Mouse (Mus musculus): ENCODE data around the gene Cox4i2. TPM values are rescaled to one million over a fixed set of nuclear protein-coding genes. Genes with fewer than 3 reads are reported as not detected.
A peak's percentile ranks its signal among the peaks of the same experiment; 100 is the strongest.

Cox4i2 gene
- polyA plus RNA-seq, 1 experiment from 2014 or later, result 2.8 TPM

- Histone ChIP-seq H3K9me3 (ENCODE audit: control insufficient read depth, low read length) (no peaks in the 10 kb centered on the region), H3K9ac (ENCODE audit: low read length) (peak overlapping the region; percentile 89; the same call in 1 of the 2 replicates), H3K27ac (ENCODE audit: low read depth, low read length) (no peak overlapping the region), H3K27me3 (ENCODE audit: control insufficient read depth, insufficient read depth, low read length) (no peaks in the 10 kb centered on the region), H3K4me1 (ENCODE audit: control insufficient read depth, insufficient read depth, low read length) (peaks cover 48% of the 10 kb centered on the region), H3K4me3 (ENCODE audit: low read depth, low read length) (peak overlapping the region; percentile 68), H3K4me2 (peak overlapping the region; percentile 91), H3K36me3 (ENCODE audit: control insufficient read depth, insufficient read depth, low read length) (no peaks in the 10 kb centered on the region)
- DNase-seq (ENCODE audit: low spot score, missing footprints) (no peak), ATAC-seq (ENCODE audit: low FRiP score) (no peak)
- 62% methylated on average over 2 of the region's 2 CpGs for WGBS
Observed at GRCm38 (mm10) chr2:152738341-152738740, 15.6 kb upstream of the Cox4i2 start.

- DNase-seq (ENCODE audit: low spot score, missing footprints) (peak; percentile 93), ATAC-seq (ENCODE audit: low FRiP score) (peak; percentile 14)
- H3K36me3 ChIP-seq (ENCODE audit: control insufficient read depth, insufficient read depth, low read length), result no peaks in the 10 kb centered on the region
- H3K4me1 ChIP-seq (ENCODE audit: control insufficient read depth, insufficient read depth, low read length), result peaks cover 46% of the 10 kb centered on the region
- no peaks in the 10 kb centered on the region for H3K27me3 ChIP-seq (ENCODE audit: control insufficient read depth, insufficient read depth, low read length)
- H3K9ac ChIP-seq (ENCODE audit: low read length), result peak overlapping the region; percentile 64
- H3K4me3 ChIP-seq (ENCODE audit: low read depth, low read length), result peak overlapping the region; percentile 36
- H3K27ac ChIP-seq (ENCODE audit: low read depth, low read length), result no peak overlapping the region; the same call in 1 of the 2 replicates
- peak overlapping the region; percentile 91 for H3K4me2 ChIP-seq
- H3K9me3 ChIP-seq (ENCODE audit: control insufficient read depth, low read length), result no peaks in the 10 kb centered on the region
- WGBS, result 2% methylated on average over 33 of the region's 36 CpGs
Observed at GRCm38 (mm10) chr2:152739031-152739841, 14.7 kb upstream of the Cox4i2 start.

GRCm38 (mm10) chr2:152739842-152740260 is 14.1 kb upstream of the Cox4i2 start:
- H3K27me3 ChIP-seq (ENCODE audit: control insufficient read depth, insufficient read depth, low read length), result no peaks in the 10 kb centered on the region
- peaks cover 40% of the 10 kb centered on the region for H3K4me1 ChIP-seq (ENCODE audit: control insufficient read depth, insufficient read depth, low read length)
- no peak overlapping the region for H3K27ac ChIP-seq (ENCODE audit: low read depth, low read length)
- H3K4me3 ChIP-seq (ENCODE audit: low read depth, low read length), result peak overlapping the region; percentile 36; the same call in 1 of the 2 replicates
- H3K36me3 ChIP-seq (ENCODE audit: control insufficient read depth, insufficient read depth, low read length), result no peaks in the 10 kb centered on the region
- DNase-seq (ENCODE audit: low spot score, missing footprints), result no peak
- peak overlapping the region; percentile 33 for H3K9ac ChIP-seq (ENCODE audit: low read length)
- H3K9me3 ChIP-seq (ENCODE audit: control insufficient read depth, low read length), result no peaks in the 10 kb centered on the region
- H3K4me2 ChIP-seq, result peak overlapping the region; percentile 91; the same call in 1 of the 2 replicates
- ATAC-seq (ENCODE audit: low FRiP score), result no peak
- 22% methylated on average over 3 of the region's 3 CpGs for WGBS

GRCm38 (mm10) chr2:152740490-152740889 is 13.5 kb upstream of the Cox4i2 start:
- DNase-seq (ENCODE audit: low spot score, missing footprints) (peak; percentile 75), ATAC-seq (ENCODE audit: low FRiP score) (no peak)
- H3K9ac ChIP-seq (ENCODE audit: low read length), result no peak overlapping the region
- H3K4me3 ChIP-seq (ENCODE audit: low read depth, low read length), result no peak overlapping the region
- H3K36me3 ChIP-seq (ENCODE audit: control insufficient read depth, insufficient read depth, low read length), result no peaks in the 10 kb centered on the region
- no peak overlapping the region for H3K27ac ChIP-seq (ENCODE audit: low read depth, low read length)
- H3K4me2 ChIP-seq, result no peak overlapping the region
- H3K4me1 ChIP-seq (ENCODE audit: control insufficient read depth, insufficient read depth, low read length), result peaks cover 36% of the 10 kb centered on the region
- WGBS, result 65% methylated on average over 5 of the region's 5 CpGs
- no peaks in the 10 kb centered on the region for H3K27me3 ChIP-seq (ENCODE audit: control insufficient read depth, insufficient read depth, low read length)
- no peaks in the 10 kb centered on the region for H3K9me3 ChIP-seq (ENCODE audit: control insufficient read depth, low read length)

- no peak overlapping the region for H3K4me2 ChIP-seq
- H3K27me3 ChIP-seq (ENCODE audit: control insufficient read depth, insufficient read depth, low read length), result no peaks in the 10 kb centered on the region
- ATAC-seq (ENCODE audit: low FRiP score) (no peak), DNase-seq (ENCODE audit: low spot score, missing footprints) (peak; percentile 88)
- H3K4me3 ChIP-seq (ENCODE audit: low read depth, low read length), result no peak overlapping the region
- peak overlapping the region; percentile 24; the same call in 1 of the 2 replicates for H3K9ac ChIP-seq (ENCODE audit: low read length)
- H3K36me3 ChIP-seq (ENCODE audit: control insufficient read depth, insufficient read depth, low read length), result no peaks in the 10 kb centered on the region
- H3K9me3 ChIP-seq (ENCODE audit: control insufficient read depth, low read length), result no peaks in the 10 kb centered on the region
- H3K4me1 ChIP-seq (ENCODE audit: control insufficient read depth, insufficient read depth, low read length), result peaks cover 32% of the 10 kb centered on the region
- WGBS, result 67% methylated on average over 14 of the region's 14 CpGs
- no peak overlapping the region for H3K27ac ChIP-seq (ENCODE audit: low read depth, low read length)
Observed at GRCm38 (mm10) chr2:152741153-152742041, 12.6 kb upstream of the Cox4i2 start.

- Histone ChIP-seq H3K4me2 (no peak overlapping the region), H3K36me3 (ENCODE audit: control insufficient read depth, insufficient read depth, low read length) (no peaks in the 10 kb centered on the region), H3K27me3 (ENCODE audit: control insufficient read depth, insufficient read depth, low read length) (no peaks in the 10 kb centered on the region), H3K9ac (ENCODE audit: low read length) (no peak overlapping the region), H3K9me3 (ENCODE audit: control insufficient read depth, low read length) (no peaks in the 10 kb centered on the region), H3K27ac (ENCODE audit: low read depth, low read length) (no peak overlapping the region), H3K4me3 (ENCODE audit: low read depth, low read length) (no peak overlapping the region), H3K4me1 (ENCODE audit: control insufficient read depth, insufficient read depth, low read length) (peaks cover 23% of the 10 kb centered on the region)
- WGBS, result 28% methylated on average over 10 of the region's 10 CpGs
- ATAC-seq (ENCODE audit: low FRiP score), result 0 out of 2 replicates have a peak, but pooled peaks have one; percentile 46
- DNase-seq (ENCODE audit: low spot score, missing footprints), result peak; percentile 97
Observed at GRCm38 (mm10) chr2:152742435-152742834, 11.5 kb upstream of the Cox4i2 start.

- Histone ChIP-seq H3K4me3 (ENCODE audit: low read depth, low read length) (no peak overlapping the region), H3K4me2 (no peak overlapping the region), H3K36me3 (ENCODE audit: control insufficient read depth, insufficient read depth, low read length) (no peaks in the 10 kb centered on the region), H3K27ac (ENCODE audit: low read depth, low read length) (no peak overlapping the region), H3K27me3 (ENCODE audit: control insufficient read depth, insufficient read depth, low read length) (no peaks in the 10 kb centered on the region; the same call in none of the 2 replicates), H3K4me1 (ENCODE audit: control insufficient read depth, insufficient read depth, low read length) (peaks cover 6% of the 10 kb centered on the region; the same call in 1 of the 2 replicates), H3K9me3 (ENCODE audit: control insufficient read depth, low read length) (no peaks in the 10 kb centered on the region), H3K9ac (ENCODE audit: low read length) (no peak overlapping the region)
- DNase-seq (ENCODE audit: low spot score, missing footprints) (no peak), ATAC-seq (ENCODE audit: low FRiP score) (no peak)
- 68% methylated on average over 17 of the region's 17 CpGs for WGBS
Observed at GRCm38 (mm10) chr2:152756474-152757393, 2.8 kb downstream of the Cox4i2 start.

- no peak for ATAC-seq (ENCODE audit: low FRiP score)
- no peak overlapping the region for H3K9ac ChIP-seq (ENCODE audit: low read length)
- no peak overlapping the region for H3K4me2 ChIP-seq
- no peaks in the 10 kb centered on the region; the same call in none of the 2 replicates for H3K27me3 ChIP-seq (ENCODE audit: control insufficient read depth, insufficient read depth, low read length)
- H3K36me3 ChIP-seq (ENCODE audit: control insufficient read depth, insufficient read depth, low read length), result no peaks in the 10 kb centered on the region
- no peak overlapping the region for H3K27ac ChIP-seq (ENCODE audit: low read depth, low read length)
- H3K9me3 ChIP-seq (ENCODE audit: control insufficient read depth, low read length), result no peaks in the 10 kb centered on the region
- no peak overlapping the region for H3K4me3 ChIP-seq (ENCODE audit: low read depth, low read length)
- peaks cover 6% of the 10 kb centered on the region; the same call in 1 of the 2 replicates for H3K4me1 ChIP-seq (ENCODE audit: control insufficient read depth, insufficient read depth, low read length)
- 60% methylated on average over 2 of the region's 2 CpGs for WGBS
- no peak for DNase-seq (ENCODE audit: low spot score, missing footprints)
Observed at GRCm38 (mm10) chr2:152757478-152757877, 3.5 kb downstream of the Cox4i2 start.
